Mouse (Mus musculus): ENCODE measurements around the gene Trpc4.

DNA sequence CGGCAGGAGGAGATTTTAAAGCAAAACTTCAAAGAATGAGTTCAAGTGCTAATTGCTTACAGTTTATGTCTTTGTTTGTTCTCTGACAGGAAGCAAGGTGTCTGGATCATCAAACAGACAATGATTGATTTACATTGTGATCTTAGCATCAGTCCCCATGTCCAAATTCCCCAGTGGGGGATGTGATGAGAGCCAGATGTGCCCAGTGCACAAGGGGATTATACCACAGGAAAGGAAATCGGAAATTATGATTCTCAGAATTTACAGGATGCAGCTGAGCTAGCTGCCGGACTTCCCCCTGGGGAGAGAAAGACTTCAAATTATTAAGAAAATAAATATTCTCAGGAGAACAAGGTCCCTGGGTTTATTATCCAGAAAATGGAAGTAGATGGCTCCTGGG lies 133.9 kb downstream of the Trpc4 start:
- TF ChIP-seq CTCF (IDR thresholded peaks at IDR 0.05; ENCODE audit: extremely low read depth, insufficient read length, insufficient replicate concordance, low read depth, low read length), result no peak
- no peak for TF ChIP-seq POLR2A (IDR thresholded peaks at IDR 0.05; ENCODE audit: low read depth, low read length)

Data from small intestine, adult 2 months (tissue).